Mouse (Mus musculus): Measurements from ENCODE around the gene Hyal3. TPM values are rescaled to one million over a fixed set of nuclear protein-coding genes. Genes with fewer than 3 reads are reported as not detected.

The Hyal3 gene
- total and polyA plus RNA-seq, 2 experiments, result 0.18 to 0.54 TPM

DNA sequence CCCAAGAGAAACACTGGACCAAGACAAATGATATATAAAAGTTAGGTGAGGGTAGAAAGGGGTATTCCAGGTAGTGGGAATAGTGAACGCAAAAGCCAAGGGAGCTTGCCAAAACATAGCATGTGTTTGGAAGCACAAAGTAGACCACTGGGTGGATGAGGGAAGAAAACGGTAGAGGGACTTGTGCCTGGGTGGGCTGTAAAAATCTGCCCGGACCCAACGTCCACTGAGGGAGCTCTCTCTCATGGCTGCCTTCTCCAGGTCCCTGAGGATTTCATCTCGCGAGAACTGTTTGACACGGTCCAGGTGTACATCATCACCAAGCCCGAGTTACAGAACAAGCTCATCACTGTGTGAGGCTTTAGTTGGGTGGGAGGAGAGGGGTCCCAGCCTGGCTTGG is 37.9 kb upstream of the Hyal3 start:
- Histone ChIP-seq H3K4me1 (ENCODE audit: control insufficient read depth, insufficient read depth, low read length) (peaks cover 7% of the 10 kb centered on the region; the same call in 1 of the 2 replicates), H3K9ac (ENCODE audit: low read depth, low read length) (no peak overlapping the region; the same call in 1 of the 2 replicates), H3K36me3 (ENCODE audit: control insufficient read depth, insufficient read depth, low read length) (no peaks in the 10 kb centered on the region; the same call in 1 of the 2 replicates), H3K79me2 (ENCODE audit: control insufficient read depth, insufficient read depth, low read length) (no peaks in the 10 kb centered on the region), H3K27ac (replicated peaks; ENCODE audit: insufficient read depth, low read depth, low read length) (no peak overlapping the region), H3K4me3 (ENCODE audit: insufficient read depth, low read depth, low read length) (no peak overlapping the region), H3K27me3 (ENCODE audit: control insufficient read depth, insufficient read depth, low read length) (no peaks in the 10 kb centered on the region)
- 44% methylated on average over 8 of the region's 8 CpGs for WGBS
- DNase-seq (ENCODE audit: extremely low read depth, low read depth, low spot score), result no peak
- no peak for TF ChIP-seq POLR2A (IDR thresholded peaks at IDR 0.05; ENCODE audit: extremely low read depth, insufficient read depth, low read length)
- no peak for TF ChIP-seq CTCF (IDR thresholded peaks at IDR 0.05; ENCODE audit: low read depth, low read length)

DNA sequence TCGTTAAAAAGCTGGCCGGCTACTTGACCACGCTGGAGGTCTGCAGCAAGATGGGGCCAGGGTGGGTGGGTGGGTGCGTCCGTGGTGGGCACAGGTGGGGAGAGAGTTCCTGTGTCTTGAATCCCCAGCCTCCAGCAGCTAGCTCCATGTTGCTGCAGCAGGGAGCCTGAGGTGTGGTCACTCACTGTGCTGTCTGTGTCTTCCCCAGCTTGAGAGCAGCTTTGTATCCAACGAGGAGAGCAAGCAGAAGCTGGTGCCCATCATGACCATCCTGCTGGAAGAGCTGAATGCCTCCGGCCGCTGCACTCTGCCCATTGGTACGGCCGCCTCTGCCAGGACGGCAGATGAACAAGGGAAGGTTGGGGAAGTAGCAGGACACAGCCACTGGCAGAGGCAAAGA is 37.3 kb upstream of the Hyal3 start:
- Histone ChIP-seq H3K27ac (replicated peaks; ENCODE audit: insufficient read depth, low read depth, low read length) (no peak overlapping the region), H3K79me2 (ENCODE audit: control insufficient read depth, insufficient read depth, low read length) (no peaks in the 10 kb centered on the region), H3K4me3 (ENCODE audit: insufficient read depth, low read depth, low read length) (no peak overlapping the region), H3K27me3 (ENCODE audit: control insufficient read depth, insufficient read depth, low read length) (no peaks in the 10 kb centered on the region), H3K36me3 (ENCODE audit: control insufficient read depth, insufficient read depth, low read length) (no peaks in the 10 kb centered on the region; the same call in 1 of the 2 replicates), H3K9ac (ENCODE audit: low read depth, low read length) (no peak overlapping the region), H3K4me1 (ENCODE audit: control insufficient read depth, insufficient read depth, low read length) (peaks cover 7% of the 10 kb centered on the region; the same call in 1 of the 2 replicates)
- no peak for DNase-seq (ENCODE audit: extremely low read depth, low read depth, low spot score)
- WGBS, result 91% methylated on average over 11 of the region's 11 CpGs
- TF ChIP-seq CTCF (IDR thresholded peaks at IDR 0.05; ENCODE audit: low read depth, low read length), result no peak
- TF ChIP-seq POLR2A (IDR thresholded peaks at IDR 0.05; ENCODE audit: extremely low read depth, insufficient read depth, low read length), result no peak

DNA sequence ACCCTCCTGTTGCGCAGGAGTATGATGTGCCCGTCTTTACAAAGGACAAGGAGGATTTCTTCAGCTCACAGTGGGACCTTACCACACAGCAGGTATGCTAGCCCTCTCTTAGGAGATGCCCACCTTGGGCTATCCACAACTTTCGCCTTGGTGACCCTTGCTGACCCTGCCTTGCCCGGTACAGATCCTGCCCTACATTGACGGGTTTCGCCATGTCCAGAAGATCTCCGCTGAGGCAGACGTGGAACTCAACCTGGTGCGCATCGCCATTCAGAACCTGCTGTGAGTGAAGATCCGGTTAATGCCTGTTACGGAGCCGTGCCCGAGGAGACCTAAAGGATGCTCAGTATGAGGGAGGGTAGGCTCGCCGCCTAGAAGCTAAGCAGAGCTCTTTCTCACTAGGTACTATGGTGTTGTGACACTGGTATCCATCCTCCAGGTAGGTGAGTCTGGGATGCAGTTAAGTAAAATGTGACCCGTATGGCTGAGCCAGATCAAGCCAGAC is 36.4 kb upstream of the Hyal3 start:
- TF ChIP-seq POLR2A (IDR thresholded peaks at IDR 0.05; ENCODE audit: extremely low read depth, insufficient read depth, low read length), result no peak
- TF ChIP-seq CTCF (IDR thresholded peaks at IDR 0.05; ENCODE audit: low read depth, low read length), result no peak
- WGBS, result 95% methylated on average over 17 of the region's 17 CpGs
- Histone ChIP-seq H3K27me3 (ENCODE audit: control insufficient read depth, insufficient read depth, low read length) (no peaks in the 10 kb centered on the region), H3K36me3 (ENCODE audit: control insufficient read depth, insufficient read depth, low read length) (no peaks in the 10 kb centered on the region), H3K9ac (ENCODE audit: low read depth, low read length) (no peak overlapping the region), H3K79me2 (ENCODE audit: control insufficient read depth, insufficient read depth, low read length) (no peaks in the 10 kb centered on the region), H3K27ac (replicated peaks; ENCODE audit: insufficient read depth, low read depth, low read length) (no peak overlapping the region), H3K4me3 (ENCODE audit: insufficient read depth, low read depth, low read length) (no peak overlapping the region), H3K4me1 (ENCODE audit: control insufficient read depth, insufficient read depth, low read length) (peaks cover 7% of the 10 kb centered on the region; the same call in 1 of the 2 replicates)
- DNase-seq (ENCODE audit: extremely low read depth, low read depth, low spot score), result no peak

DNA sequence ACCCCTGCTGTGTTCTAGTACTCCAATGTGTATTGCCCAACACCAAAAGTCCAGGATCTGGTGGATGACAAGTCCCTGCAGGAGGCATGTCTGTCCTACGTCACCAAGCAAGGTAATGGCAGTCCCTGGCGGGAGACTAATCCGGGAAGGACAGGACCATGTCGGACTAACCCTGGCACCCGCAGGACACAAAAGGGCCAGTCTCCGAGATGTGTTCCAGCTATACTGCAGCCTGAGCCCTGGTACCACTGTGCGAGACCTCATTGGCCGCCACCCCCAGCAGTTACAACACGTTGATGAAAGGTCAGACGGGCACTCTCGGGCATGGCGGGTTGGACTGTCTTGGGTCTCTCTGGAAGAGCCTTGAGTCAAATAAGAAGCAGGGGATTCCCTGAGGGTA is 35.9 kb upstream of the Hyal3 start:
- no peaks in the 10 kb centered on the region for H3K79me2 ChIP-seq (ENCODE audit: control insufficient read depth, insufficient read depth, low read length)
- H3K4me1 ChIP-seq (ENCODE audit: control insufficient read depth, insufficient read depth, low read length), result peaks cover 7% of the 10 kb centered on the region; the same call in 1 of the 2 replicates
- no peak overlapping the region for H3K27ac ChIP-seq (replicated peaks; ENCODE audit: insufficient read depth, low read depth, low read length)
- no peak overlapping the region for H3K9ac ChIP-seq (ENCODE audit: low read depth, low read length)
- H3K4me3 ChIP-seq (ENCODE audit: insufficient read depth, low read depth, low read length), result no peak overlapping the region
- H3K27me3 ChIP-seq (ENCODE audit: control insufficient read depth, insufficient read depth, low read length), result no peaks in the 10 kb centered on the region
- H3K36me3 ChIP-seq (ENCODE audit: control insufficient read depth, insufficient read depth, low read length), result no peaks in the 10 kb centered on the region
- TF ChIP-seq CTCF (IDR thresholded peaks at IDR 0.05; ENCODE audit: low read depth, low read length) (no peak), POLR2A (IDR thresholded peaks at IDR 0.05; ENCODE audit: extremely low read depth, insufficient read depth, low read length) (no peak)
- peak; percentile 48 for DNase-seq (ENCODE audit: extremely low read depth, low read depth, low spot score)
- 82% methylated on average over 12 of the region's 12 CpGs for WGBS

DNA sequence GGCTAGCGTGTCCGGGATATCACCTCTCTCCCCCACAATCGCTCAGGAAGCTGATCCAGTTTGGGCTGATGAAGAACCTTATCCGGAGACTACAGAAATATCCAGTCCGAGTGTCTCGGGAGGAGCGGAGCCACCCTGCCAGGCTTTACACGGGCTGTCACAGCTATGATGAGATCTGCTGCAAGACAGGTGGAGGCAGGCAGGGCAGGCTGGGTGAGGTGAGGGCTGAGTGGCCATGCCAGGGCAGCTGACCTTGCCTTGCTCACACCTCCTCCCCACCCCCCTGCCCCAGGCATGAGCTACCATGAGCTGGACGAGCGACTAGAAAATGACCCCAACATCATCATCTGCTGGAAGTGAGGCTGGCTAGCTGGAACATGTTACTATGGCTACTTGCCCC is 35.4 kb upstream of the Hyal3 start:
- TF ChIP-seq POLR2A (IDR thresholded peaks at IDR 0.05; ENCODE audit: extremely low read depth, insufficient read depth, low read length), result no peak
- no peak for TF ChIP-seq CTCF (IDR thresholded peaks at IDR 0.05; ENCODE audit: low read depth, low read length)
- WGBS, result 89% methylated on average over 10 of the region's 10 CpGs
- no peak overlapping the region for H3K9ac ChIP-seq (ENCODE audit: low read depth, low read length)
- no peak overlapping the region for H3K4me3 ChIP-seq (ENCODE audit: insufficient read depth, low read depth, low read length)
- peaks cover 7% of the 10 kb centered on the region; the same call in 1 of the 2 replicates for H3K4me1 ChIP-seq (ENCODE audit: control insufficient read depth, insufficient read depth, low read length)
- H3K27ac ChIP-seq (replicated peaks; ENCODE audit: insufficient read depth, low read depth, low read length), result no peak overlapping the region
- no peaks in the 10 kb centered on the region for H3K27me3 ChIP-seq (ENCODE audit: control insufficient read depth, insufficient read depth, low read length)
- DNase-seq (ENCODE audit: extremely low read depth, low read depth, low spot score), result no peak
- H3K79me2 ChIP-seq (ENCODE audit: control insufficient read depth, insufficient read depth, low read length), result no peaks in the 10 kb centered on the region
- H3K36me3 ChIP-seq (ENCODE audit: control insufficient read depth, insufficient read depth, low read length), result no peaks in the 10 kb centered on the region

DNA sequence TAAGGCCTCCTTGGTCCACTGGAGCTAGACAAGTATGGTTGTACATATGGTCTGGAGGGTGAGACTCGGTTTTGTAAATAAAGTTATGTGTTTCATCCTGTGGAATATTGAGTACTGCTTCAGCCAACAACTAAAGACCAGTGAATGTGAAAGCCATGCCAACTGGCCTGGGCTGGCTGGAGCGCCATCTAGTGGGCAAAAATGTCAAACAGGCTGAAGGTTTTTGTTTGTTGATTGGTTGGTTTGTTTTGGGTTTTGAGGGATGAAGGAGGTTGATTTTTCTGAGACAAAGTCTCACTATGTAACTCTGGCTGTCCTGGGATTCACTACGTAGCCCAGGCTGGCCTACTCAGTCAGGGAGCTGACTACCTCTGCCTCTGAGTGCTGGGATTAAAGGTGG is 35.0 kb upstream of the Hyal3 start:
- no peak overlapping the region for H3K27ac ChIP-seq (replicated peaks; ENCODE audit: insufficient read depth, low read depth, low read length)
- no peak overlapping the region for H3K9ac ChIP-seq (ENCODE audit: low read depth, low read length)
- TF ChIP-seq POLR2A (IDR thresholded peaks at IDR 0.05; ENCODE audit: extremely low read depth, insufficient read depth, low read length) (no peak), CTCF (IDR thresholded peaks at IDR 0.05; ENCODE audit: low read depth, low read length) (peak; percentile 92)
- WGBS, result 7% methylated on average over 3 of the region's 3 CpGs
- no peaks in the 10 kb centered on the region for H3K79me2 ChIP-seq (ENCODE audit: control insufficient read depth, insufficient read depth, low read length)
- no peak overlapping the region for H3K4me3 ChIP-seq (ENCODE audit: insufficient read depth, low read depth, low read length)
- peaks cover 7% of the 10 kb centered on the region; the same call in 1 of the 2 replicates for H3K4me1 ChIP-seq (ENCODE audit: control insufficient read depth, insufficient read depth, low read length)
- no peaks in the 10 kb centered on the region for H3K27me3 ChIP-seq (ENCODE audit: control insufficient read depth, insufficient read depth, low read length)
- H3K36me3 ChIP-seq (ENCODE audit: control insufficient read depth, insufficient read depth, low read length), result no peaks in the 10 kb centered on the region
- DNase-seq (ENCODE audit: extremely low read depth, low read depth, low spot score), result peak; percentile 59
